Comparison of ENCODE assay signal across 13 mouse cellular contexts in genomic region chr2:13117896-13118295, GRCm38 (mm10).
"Had no signal": no experiment of that assay in that cellular context is flagged by ENCODE, and none has a peak within 500 bp of the region (broad histone marks: within the 10 kb centered on the region; RNA-seq: fewer than 3 reads in every experiment).

No protein-coding gene starts in this region.

- DNase-seq: gastrocnemius, adult 2 months; gastrocnemius, postnatal 10 days; gastrocnemius, postnatal 25 days; heart, adult 2 months; heart, postnatal 14 days; heart, postnatal 4 days; kidney, adult 18-20 months; kidney, adult 8-10 months; kidney, postnatal 10 days; kidney, postnatal 25 days; kidney, postnatal 4 days; liver; liver, embryonic 13.5 days had no signal
